Mouse (Mus musculus) ES-E14 (cell line): ENCODE results near the gene 1110004F10Rik.

Experiments used
- CHD2 ChIP-seq: IDR thresholded peaks from 2 replicates; pipeline ENCODE4 v1.6.1; 2014; ENCODE audit warnings: mild to moderate bottlenecking, low read depth, low read length, inconsistent platforms
- HCFC1 ChIP-seq: IDR thresholded peaks from 2 replicates; pipeline ENCODE4 v1.6.1; 2012; ENCODE audit warnings: low read length, inconsistent platforms, borderline replicate concordance; ENCODE audit not compliant: insufficient read depth
- MAFK ChIP-seq: IDR thresholded peaks from 2 replicates; pipeline ENCODE4 v1.6.1; 2014; ENCODE audit warnings: mild to moderate bottlenecking, low read depth, low read length, inconsistent platforms; ENCODE audit not compliant: insufficient read depth

DNA sequence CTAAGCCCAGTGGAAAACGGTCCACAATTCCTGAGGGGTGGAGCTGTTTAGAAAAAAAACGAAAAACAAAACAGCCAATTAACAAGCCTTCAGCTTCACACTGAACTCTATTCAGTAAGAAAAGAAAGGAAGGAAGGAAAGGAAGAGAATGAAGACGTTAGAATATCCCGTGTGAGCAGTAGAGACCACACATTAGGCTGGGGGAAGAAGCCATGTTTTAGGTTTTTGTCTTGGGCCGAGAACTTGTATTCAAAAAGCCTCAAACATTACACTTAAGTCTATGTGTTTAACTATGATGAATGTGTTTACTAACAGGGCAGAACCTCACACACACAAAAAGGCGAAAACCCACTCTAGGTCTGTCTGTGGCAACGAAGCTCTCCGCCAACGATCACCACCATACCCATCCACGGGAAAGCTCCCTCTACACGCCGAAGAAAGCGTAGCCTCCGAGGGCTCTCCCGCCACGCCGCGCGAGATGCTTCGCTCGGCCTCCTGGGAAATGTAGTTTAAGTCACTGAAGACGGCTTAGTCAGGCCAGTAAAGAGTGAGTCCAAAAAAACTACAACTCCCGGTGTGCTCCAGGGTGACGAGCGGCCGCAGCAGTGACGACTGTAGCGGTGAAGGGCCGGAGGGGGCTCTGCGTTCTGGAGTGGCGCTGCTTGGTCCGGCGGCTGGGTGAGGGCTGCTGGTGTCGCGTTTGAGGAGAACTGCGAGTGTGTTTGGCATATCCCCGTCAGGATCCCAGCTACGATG, 53.7 kb downstream of the 1110004F10Rik start:
- TF ChIP-seq CHD2, result peak; percentile 89
- TF ChIP-seq HCFC1, result peak; percentile 99
- no peak for TF ChIP-seq MAFK
